Mouse (Mus musculus) kidney, postnatal 0 days (tissue): ENCODE measurements around the gene Serpinf2. TPM values are rescaled to one million over a fixed set of nuclear protein-coding genes. Genes with fewer than 3 reads are reported as not detected.

Experiments
- ATAC-seq: fragments of 200-750 bp; cut with Nextera tagmentation; replicated peaks from 2 replicates; pipeline ENCODE4 v1.8.0; 2017; ENCODE audit warnings: low read depth, moderate number of reproducible peaks, moderate TSS enrichment, moderate library complexity; ENCODE audit not compliant: low FRiP score
- DNase-seq: peaks from one replicate; pipeline ENCODE4 v3.0.0-alpha.2; 2016; ENCODE audit warnings: low spot score
- H3K27ac ChIP-seq: fragments of 300-500 bp; sonication (generic); 2 replicates; pipeline ENCODE4 v1.5.1; 2014; ENCODE audit warnings: mild to moderate bottlenecking
- H3K27me3 ChIP-seq: fragments of 300-500 bp; sonication (generic); 2 replicates; pipeline ENCODE4 v1.6.1; 2014; ENCODE audit warnings: low read length, mixed read lengths; ENCODE audit not compliant: insufficient read depth
- H3K36me3 ChIP-seq: fragments of 300-500 bp; sonication (generic); 2 replicates; pipeline ENCODE4 v1.6.1; 2014; ENCODE audit warnings: low read length, mixed read lengths; ENCODE audit not compliant: insufficient read depth
- H3K4me1 ChIP-seq: fragments of 300-500 bp; sonication (generic); replicated peaks from 2 replicates; pipeline ENCODE4 v1.6.1; 2014; ENCODE audit warnings: antibody characterized with exemption, low read length, mixed read lengths; ENCODE audit not compliant: insufficient read depth
- H3K4me2 ChIP-seq: fragments of 300-500 bp; sonication (generic); 2 replicates; pipeline ENCODE4 v1.6.1; 2014; ENCODE audit warnings: mild to moderate bottlenecking, low read length, moderate library complexity, mixed read lengths
- H3K4me3 ChIP-seq: fragments of 300-500 bp; sonication (generic); replicated peaks from 2 replicates; pipeline ENCODE4 v1.5.1; 2014; ENCODE audit warnings: low read depth, low read length
- H3K9ac ChIP-seq: fragments of 300-500 bp; sonication (generic); 2 replicates; pipeline ENCODE4 v1.6.1; 2014; ENCODE audit warnings: low read depth, low read length
- H3K9me3 ChIP-seq: fragments of 300-500 bp; sonication (generic); replicated peaks from 2 replicates; pipeline ENCODE4 v1.6.1; 2016; ENCODE audit warnings: low read length, inconsistent platforms, mixed read lengths
- CTCF ChIP-seq: IDR thresholded peaks from 2 replicates; pipeline ENCODE4 v1.5.1; 2016; ENCODE audit warnings: antibody characterized with exemption, low read depth, mild to moderate bottlenecking, moderate library complexity
- WGBS: fragments of 180-500 bp; shearing (Covaris S2); extraction: QIAGEN DNeasy Blood & Tissue Kit; methylation state at CpG from one replicate; pipeline ENCODE4 v1.1.7; 2014; 5-methylcytosine and 5-hydroxymethylcytosine counted together
- polyA plus RNA-seq: library from polyadenylated mRNA; unstranded; fragments of >200 nt; fragmentation: Nextera tagmentation; extraction: Ambion mirVana; gene quantifications from 2 replicates; pipeline ENCODE4 v1.2.1, GENCODE M21; 2015

Serpinf2 gene
- polyA plus RNA-seq, result 45.2 and 57.0 TPM in 2 replicates

GRCm38 (mm10) chr11:75439363-75439762, at the start of gene Serpinf2:
TSS of gene Serpinf2 (minus strand) at chr11:75439591.
- 70% methylated on average over 6 of the region's 6 CpGs for WGBS
- Histone ChIP-seq H3K4me2 (no peak within 1 kb of the TSS), H3K9ac (no peak within 1 kb of the TSS), H3K4me3 (no peak within 1 kb of the TSS), H3K27ac (0 out of 2 replicates have a peak within 1 kb of the TSS, but pooled peaks have one; percentile 13), H3K4me1 (0 out of 2 replicates have a peak, but pooled peaks cover 4% of the 10 kb centered on the region), H3K27me3 (no peaks in the 10 kb centered on the region), H3K36me3 (0 out of 2 replicates have a peak, but pooled peaks cover 8% of the 10 kb centered on the region), H3K9me3 (no peaks in the 10 kb centered on the region)
- no peak for TF ChIP-seq CTCF
- no peak for ATAC-seq
- DNase-seq, result no peak

DNA sequence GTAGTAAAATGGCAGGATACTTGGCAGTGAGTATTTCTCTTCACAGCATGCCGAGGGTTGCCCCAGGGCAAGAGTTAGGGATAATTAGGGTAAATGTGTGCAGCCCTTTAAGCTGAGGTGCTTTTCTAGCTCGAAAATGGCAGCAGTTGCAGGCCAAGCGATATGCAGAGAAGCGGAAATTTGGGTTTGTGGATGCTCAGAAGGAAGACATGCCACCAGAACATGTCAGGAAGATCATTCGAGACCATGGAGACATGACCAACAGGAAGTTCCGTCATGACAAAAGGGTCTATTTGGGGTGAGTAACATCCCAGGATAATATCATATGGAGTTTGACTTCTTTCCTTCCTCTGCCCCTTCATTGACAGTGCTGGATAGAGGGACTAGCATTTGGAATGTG, 48.1 kb upstream of the Serpinf2 start:
- Histone ChIP-seq H3K36me3 (peaks cover 31% of the 10 kb centered on the region), H3K27ac (peak overlapping the region; percentile 82), H3K27me3 (no peaks in the 10 kb centered on the region), H3K4me2 (peak overlapping the region; percentile 94), H3K9me3 (no peaks in the 10 kb centered on the region), H3K4me1 (peaks cover 8% of the 10 kb centered on the region), H3K9ac (peak overlapping the region; percentile 99), H3K4me3 (peak overlapping the region; percentile 99)
- no peak for TF ChIP-seq CTCF
- DNase-seq (no peak), ATAC-seq (no peak)
- 37% methylated on average over 6 of the region's 6 CpGs for WGBS

GRCm38 (mm10) chr11:75486601-75487285, 47.4 kb upstream of the Serpinf2 start, which contains the start of gene Prpf8:
TSS of gene Prpf8 (plus strand) at chr11:75486816.
- Histone ChIP-seq H3K27ac (peak within 1 kb of the TSS; percentile 82), H3K9me3 (no peaks in the 10 kb centered on the region), H3K36me3 (peaks cover 23% of the 10 kb centered on the region), H3K4me3 (peak within 1 kb of the TSS; percentile 99), H3K9ac (peak within 1 kb of the TSS; percentile 99), H3K4me2 (peak within 1 kb of the TSS; percentile 94), H3K4me1 (peaks cover 8% of the 10 kb centered on the region), H3K27me3 (no peaks in the 10 kb centered on the region)
- ATAC-seq, result peak; percentile 99
- TF ChIP-seq CTCF, result no peak
- DNase-seq, result peak; percentile 99
- WGBS, result under 1% methylated on average over 52 of the region's 52 CpGs

DNA sequence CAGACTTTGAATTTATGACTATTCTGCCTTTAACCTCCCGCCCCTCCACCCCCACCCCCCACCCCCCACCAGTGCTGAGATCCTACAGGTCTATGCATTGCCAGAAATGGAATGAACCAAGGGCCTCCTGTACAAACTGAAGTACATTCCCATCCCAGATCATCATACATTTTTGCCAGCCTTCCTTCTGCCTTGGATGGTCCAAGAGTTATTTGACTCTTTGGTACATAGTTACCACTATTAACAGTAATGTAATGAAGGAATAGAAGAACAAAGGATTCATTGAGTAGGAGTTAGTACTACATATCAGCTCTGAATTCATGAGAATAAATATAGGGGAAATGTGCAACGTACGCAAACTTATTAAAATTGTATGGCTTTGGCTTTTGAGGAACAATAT, 46.8 kb upstream of the Serpinf2 start:
- WGBS, result 22% methylated on average over 3 of the region's 3 CpGs

DNA sequence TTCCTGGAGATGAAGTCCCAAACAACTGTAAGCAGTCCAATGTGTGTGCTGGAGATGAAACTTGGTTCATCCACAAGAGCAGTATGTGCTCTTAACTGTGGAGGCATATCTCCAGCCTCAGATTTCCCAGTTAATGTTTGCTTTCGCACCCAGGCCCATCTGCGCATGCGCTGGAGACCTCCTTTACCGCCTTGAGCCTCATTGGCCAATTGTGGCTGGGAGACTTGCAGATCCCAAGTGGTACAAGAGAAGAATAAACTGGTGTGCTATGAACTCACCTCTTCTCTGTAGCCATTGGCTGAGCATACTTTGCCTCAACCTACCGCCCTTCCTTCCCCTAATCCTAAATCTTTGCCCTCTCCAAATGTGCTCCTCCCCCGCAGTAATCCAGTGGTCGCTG, 34.0 kb upstream of the Serpinf2 start:
- Histone ChIP-seq H3K4me2 (no peak overlapping the region), H3K9me3 (no peaks in the 10 kb centered on the region), H3K27ac (no peak overlapping the region), H3K36me3 (no peaks in the 10 kb centered on the region), H3K27me3 (no peaks in the 10 kb centered on the region), H3K4me1 (0 out of 2 replicates have a peak, but pooled peaks cover 3% of the 10 kb centered on the region), H3K4me3 (no peak overlapping the region), H3K9ac (no peak overlapping the region)
- DNase-seq, result no peak
- WGBS, result 67% methylated on average over 7 of the region's 7 CpGs
- ATAC-seq, result no peak
- no peak for TF ChIP-seq CTCF

More for the DNA sequence above, 46.8 kb upstream of the Serpinf2 start:
- ATAC-seq, result peak; percentile 23
- DNase-seq, result no peak
- Histone ChIP-seq H3K4me3 (no peak overlapping the region), H3K4me1 (peaks cover 8% of the 10 kb centered on the region), H3K9me3 (no peaks in the 10 kb centered on the region), H3K4me2 (peak overlapping the region; percentile 94; the same call in 1 of the 2 replicates), H3K27me3 (no peaks in the 10 kb centered on the region), H3K9ac (no peak overlapping the region), H3K36me3 (peaks cover 18% of the 10 kb centered on the region; the same call in 1 of the 2 replicates), H3K27ac (no peak overlapping the region)
- no peak for TF ChIP-seq CTCF

- no peak overlapping the region for H3K4me2 ChIP-seq
- 75% methylated on average over 11 of the region's 11 CpGs for WGBS
These were observed 33.2 kb upstream of the Serpinf2 start for GRCm38 (mm10) chr11:75472469-75473081.

More at GRCm38 (mm10) chr11:75472469-75473081, 33.2 kb upstream of the Serpinf2 start:
- Histone ChIP-seq H3K36me3 (no peaks in the 10 kb centered on the region), H3K27ac (no peak overlapping the region), H3K4me1 (peaks cover 8% of the 10 kb centered on the region; the same call in 1 of the 2 replicates), H3K27me3 (no peaks in the 10 kb centered on the region), H3K9ac (no peak overlapping the region), H3K4me3 (no peak overlapping the region), H3K9me3 (no peaks in the 10 kb centered on the region)
- no peak for TF ChIP-seq CTCF
- no peak for DNase-seq
- ATAC-seq, result no peak
